ENCODE assay signal across 10 mouse cellular contexts in the genomic region with DNA sequence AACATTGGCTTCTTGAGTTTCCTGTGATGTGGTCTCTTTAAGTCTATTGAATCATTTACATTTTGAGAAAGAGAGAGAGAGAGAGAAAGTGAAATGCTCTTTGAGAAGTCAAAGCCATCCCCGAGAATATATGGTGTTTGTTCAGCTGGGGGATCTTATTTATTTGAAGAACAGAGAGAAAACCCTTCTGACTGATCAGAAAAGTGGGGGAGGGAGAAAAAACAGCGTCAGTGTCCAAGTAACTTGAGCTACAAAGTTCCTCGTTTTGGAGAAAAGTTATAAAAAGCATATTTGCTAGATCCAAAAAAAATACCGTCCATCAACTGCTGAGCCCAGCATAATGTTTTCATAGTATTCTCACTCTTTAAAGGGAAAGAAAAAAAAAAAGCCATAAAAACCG.
"Had no signal": no experiment of that assay in that cellular context is flagged by ENCODE, and none has a peak within 500 bp of the region (broad histone marks: within the 10 kb centered on the region; RNA-seq: fewer than 3 reads in every experiment).

No protein-coding gene starts in this region.

- H3K9me3 ChIP-seq: limb, embryonic 15.5 days; liver, embryonic 12.5 days; midbrain, embryonic 15.5 days; neural tube, embryonic 12.5 days had no signal

- H3K4me3 ChIP-seq: limb, embryonic 15.5 days; liver, embryonic 12.5 days; midbrain, embryonic 15.5 days; neural tube, embryonic 12.5 days had no signal

- H3K27ac ChIP-seq: liver, embryonic 12.5 days; midbrain, embryonic 15.5 days; neural tube, embryonic 12.5 days; stomach, postnatal 0 days had no signal

- H3K9ac ChIP-seq: limb, embryonic 15.5 days; liver, embryonic 12.5 days; midbrain, embryonic 15.5 days; neural tube, embryonic 12.5 days had no signal

- H3K36me3 ChIP-seq: limb, embryonic 15.5 days; liver, embryonic 12.5 days; midbrain, embryonic 15.5 days; neural tube, embryonic 12.5 days had no signal

- H3K4me2 ChIP-seq: limb, embryonic 15.5 days; liver, embryonic 12.5 days; midbrain, embryonic 11.5 days; midbrain, embryonic 15.5 days; neural tube, embryonic 12.5 days had no signal

- ATAC-seq: intestine, embryonic 16.5 days; liver, embryonic 12.5 days; midbrain, embryonic 15.5 days had no signal

- H3K27me3 ChIP-seq: liver, embryonic 12.5 days; midbrain, embryonic 15.5 days; neural tube, embryonic 12.5 days had no signal

- DNase-seq: kidney, adult 2 months; left cerebral cortex, postnatal 4 days; thymus, postnatal 4 days had no signal

- H3K4me1 ChIP-seq: liver, embryonic 12.5 days; midbrain, embryonic 15.5 days had no signal
